Mouse (Mus musculus): ENCODE data around the gene Gbp5. TPM values are rescaled to one million over a fixed set of nuclear protein-coding genes. Genes with fewer than 3 reads are reported as not detected.

Gbp5 gene
- 1.1 and 1.5 TPM in 2 replicates for polyA plus RNA-seq (2012)

GRCm38 (mm10) chr3:142493536-142494061 lies at the start of gene Gbp5:
TSS of gene Gbp5 (plus strand) at chr3:142493978.

GRCm38 (mm10) chr3:142530087-142530953 lies 36.5 kb downstream of the Gbp5 start, which contains the start of gene Gbp7:
TSS of gene Gbp7 (plus strand) at chr3:142530342.

GRCm38 (mm10) chr3:142559632-142560228 lies 66.0 kb downstream of the Gbp5 start, which contains the start of gene Gbp3:
TSS of gene Gbp3 (plus strand) at chr3:142560026.

Other genes with a start within 250 kb of the Gbp5 start
- 12.2 and 13.0 TPM in 2 replicates for gene Pdlim5, start 98.3 kb upstream of the Gbp5 start, polyA plus RNA-seq (2012)
- gene Gbp7, start 36.4 kb downstream of the Gbp5 start, polyA plus RNA-seq (2012), result 1.7 and 2.0 TPM in 2 replicates
- 2.8 and 3.7 TPM in 2 replicates for gene Gbp3, start 66.0 kb downstream of the Gbp5 start, polyA plus RNA-seq (2012)
- gene Gbp2b, start 100.9 kb downstream of the Gbp5 start, polyA plus RNA-seq (2012), result not detected in 2 replicates
- 0.76 and 0.93 TPM in 2 replicates for gene Gbp2, start 126.6 kb downstream of the Gbp5 start, polyA plus RNA-seq (2012)
- 5.0 and 6.0 TPM in 2 replicates for gene Kyat3, start 207.1 kb downstream of the Gbp5 start, polyA plus RNA-seq (2012)

All from megakaryocyte-erythroid progenitor cell, adult 5 weeks (primary cell).